Mouse (Mus musculus): Measurements from ENCODE around the gene Zc3h13.

GRCm38 (mm10) chr14:75246024-75247000, 37.9 kb upstream of the Zc3h13 start:
- no peak for TF ChIP-seq SMC3 (IDR thresholded peaks at IDR 0.05; ENCODE audit: low read depth, low read length)
- no peak for TF ChIP-seq POLR2A (IDR thresholded peaks at IDR 0.05; ENCODE audit: low read depth, low read length)
- no peak for TF ChIP-seq CTCF (conservative IDR thresholded peaks at IDR 0.05 in 1 of 2, IDR thresholded peaks at IDR 0.05 in 1 of 2; ENCODE audit: low read depth in 2 of 2, low read length in 2 of 2)
- no peak for TF ChIP-seq USF1 (IDR thresholded peaks at IDR 0.05; ENCODE audit: low read depth, low read length)
- TF ChIP-seq ZC3H11A (IDR thresholded peaks at IDR 0.05; ENCODE audit: low read depth, low read length): no peak
- TF ChIP-seq MYC (IDR thresholded peaks at IDR 0.05; ENCODE audit: low read depth, low read length): no peak
- TF ChIP-seq TCF12 (IDR thresholded peaks at IDR 0.05; ENCODE audit: low read depth, low read length): no peak
- TF ChIP-seq MAZ (IDR thresholded peaks at IDR 0.05; ENCODE audit: low read depth, low read length): no peak
- no peak for TF ChIP-seq MXI1 (IDR thresholded peaks at IDR 0.05; ENCODE audit: low read depth, low read length)
- no peak for TF ChIP-seq ETS1 (conservative IDR thresholded peaks at IDR 0.05; ENCODE audit: low read depth, low read length)
